Mouse (Mus musculus): Measurements from ENCODE around the gene Nxpe2.
"Not testable (repeated sequence)": the region's sequence is repeated elsewhere in the genome, so short reads cannot be mapped to it uniquely, and the experiment has no call there.

DNA sequence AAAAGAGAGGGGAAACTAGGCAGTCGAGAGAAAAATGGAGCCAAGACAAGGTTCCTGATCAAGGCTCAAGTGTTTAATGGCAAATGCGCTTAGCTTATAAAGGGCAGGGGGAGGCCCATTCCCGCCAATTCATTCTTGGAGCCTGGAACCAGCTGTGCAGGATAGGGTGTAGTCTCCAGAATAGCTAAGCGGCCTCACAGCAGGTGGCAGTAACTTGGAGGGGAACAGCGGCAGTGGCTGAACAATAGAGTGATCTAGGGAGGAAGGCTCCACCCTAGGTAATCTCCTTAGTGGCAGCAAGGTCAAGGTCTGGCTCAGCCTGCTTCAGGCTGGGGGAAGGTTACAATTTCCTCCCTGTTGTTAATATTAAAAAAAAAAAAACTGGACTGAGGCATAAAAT, 49.7 kb downstream of the Nxpe2 start:
- TF ChIP-seq CTCF (IDR thresholded peaks at IDR 0.05; ENCODE audit: low read depth, low read length); POLR2A (IDR thresholded peaks at IDR 0.05; ENCODE audit: insufficient read depth, low read length): not testable (repeated sequence)
- peak; percentile 91 for TF ChIP-seq EP300 (IDR thresholded peaks at IDR 0.05; ENCODE audit: insufficient read depth, low read depth, low read length)

Measured in ES-Bruce4 (cell line).